8 mouse cellular contexts compared by ENCODE assay signal in genomic region chr19:7557328-7557822, GRCm38 (mm10). TPM values are rescaled to one million over a fixed set of nuclear protein-coding genes. Genes with fewer than 3 reads are reported as not detected.
A peak's percentile ranks its signal among the peaks of the same experiment; 100 is the strongest.
DNase-seq lines count a peak whose midpoint lies in the region; ATAC-seq and TF ChIP-seq lines count a peak whose summit lies in the region.

Gene Pla2g16 (plus strand): TSS chr19:7557459.

- H3K27ac ChIP-seq in embryonic facial prominence, embryonic 12.5 days, result no peak within 1 kb of the TSS
- H3K27ac ChIP-seq in heart, adult 2 months, result peak within 1 kb of the TSS; percentile 93
- 0 out of 2 replicates have a peak within 1 kb of the TSS, but pooled peaks have one; percentile 18 for H3K27ac ChIP-seq in kidney, adult 2 months (ENCODE audit: insufficient read depth, low read depth, low read length)
- H3K27ac ChIP-seq in midbrain, postnatal 0 days (ENCODE audit: low read depth, low read length), result no peak within 1 kb of the TSS

- peaks cover 20% of the 10 kb centered on the region; the same call in 1 of the 2 replicates for H3K4me1 ChIP-seq in embryonic facial prominence, embryonic 12.5 days
- H3K4me1 ChIP-seq in heart, adult 2 months (ENCODE audit: control insufficient read depth, insufficient read depth, low read length), result peaks cover 4% of the 10 kb centered on the region
- peaks cover 4% of the 10 kb centered on the region; the same call in 1 of the 2 replicates for H3K4me1 ChIP-seq in kidney, adult 2 months (ENCODE audit: control insufficient read depth, insufficient read depth, low read length)
- no peaks in the 10 kb centered on the region for H3K4me1 ChIP-seq in midbrain, postnatal 0 days (ENCODE audit: insufficient read depth, low read length)

- under 1% methylated on average over 27 of the region's 27 CpGs for WGBS in embryonic facial prominence, embryonic 12.5 days
- WGBS in heart, adult 2 months, result 1% methylated on average over 27 of the region's 27 CpGs
- 0% methylated on average over 27 of the region's 27 CpGs for WGBS in kidney, adult 2 months
- under 1% methylated on average over 27 of the region's 27 CpGs for WGBS in midbrain, postnatal 0 days

- TF ChIP-seq POLR2A in heart, adult 2 months (IDR thresholded peaks at IDR 0.05; ENCODE audit: insufficient read depth, low read depth, low read length), result peak; percentile 91
- TF ChIP-seq POLR2A in kidney, adult 2 months (IDR thresholded peaks at IDR 0.05; ENCODE audit: low read depth, low read length), result peak; percentile 61

- intact Hi-C loops in heart, adult 2 months (cut with DNase I), result loop anchor here (1.0 to 2.0 kb wide), 2 partner anchors 26 to 37 kb away; no protein-coding TSS in a partner anchor

- H3K36me3 ChIP-seq in embryonic facial prominence, embryonic 12.5 days, result no peaks in the 10 kb centered on the region
- peaks cover 4% of the 10 kb centered on the region; the same call in 1 of the 2 replicates for H3K36me3 ChIP-seq in heart, adult 2 months (ENCODE audit: control insufficient read depth, insufficient read depth, low read length)
- H3K36me3 ChIP-seq in kidney, adult 2 months (ENCODE audit: control insufficient read depth, insufficient read depth, low read length), result no peaks in the 10 kb centered on the region
- no peaks in the 10 kb centered on the region for H3K36me3 ChIP-seq in midbrain, postnatal 0 days (ENCODE audit: insufficient read depth, low read length)
- no peaks in the 10 kb centered on the region for H3K36me3 ChIP-seq in splenic B cell, adult 2 months (ENCODE audit: control insufficient read depth, insufficient read depth, low read length, poor library complexity, severe bottlenecking)

- no peaks in the 10 kb centered on the region for H3K9me3 ChIP-seq in embryonic facial prominence, embryonic 12.5 days
- H3K9me3 ChIP-seq in midbrain, postnatal 0 days (ENCODE audit: low read length), result no peaks in the 10 kb centered on the region

- H3K27me3 ChIP-seq in embryonic facial prominence, embryonic 12.5 days, result no peaks in the 10 kb centered on the region
- no peaks in the 10 kb centered on the region for H3K27me3 ChIP-seq in heart, adult 2 months (ENCODE audit: control insufficient read depth, insufficient read depth, low read length)
- H3K27me3 ChIP-seq in kidney, adult 2 months (replicated peaks; ENCODE audit: control insufficient read depth, insufficient read depth, low read length), result no peaks in the 10 kb centered on the region; the same call in 1 of the 2 replicates
- no peaks in the 10 kb centered on the region for H3K27me3 ChIP-seq in midbrain, postnatal 0 days (ENCODE audit: insufficient read depth, low read length)
- H3K27me3 ChIP-seq in splenic B cell, adult 2 months (ENCODE audit: control insufficient read depth, insufficient read depth, low read length, poor library complexity, severe bottlenecking), result no peaks in the 10 kb centered on the region

- peak; percentile 54 for TF ChIP-seq CTCF in heart, adult 2 months (IDR thresholded peaks at IDR 0.05)
- TF ChIP-seq CTCF in kidney, adult 2 months (conservative IDR thresholded peaks at IDR 0.05; ENCODE audit: insufficient read depth, insufficient read length, low read depth, low read length), result 0 out of 2 replicates have a peak, but pooled peaks have one; percentile 6
- peak; percentile 35; the same call in 1 of the 2 replicates for TF ChIP-seq CTCF in midbrain, postnatal 0 days (IDR thresholded peaks at IDR 0.05)

- H3K79me2 ChIP-seq in heart, adult 2 months (replicated peaks; ENCODE audit: control insufficient read depth, insufficient read depth, low read length), result no peaks in the 10 kb centered on the region

- peak; percentile 57 for ATAC-seq in embryonic facial prominence, embryonic 12.5 days (ENCODE audit: insufficient number of reproducible peaks, insufficient read depth, low FRiP score, low TSS enrichment)
- peak; percentile 38; the same call in 1 of the 2 replicates for ATAC-seq in midbrain, postnatal 0 days (ENCODE audit: low FRiP score)

- peak; percentile 72 for DNase-seq in layer of hippocampus, adult 11-12 months (ENCODE audit: low spot score)
- no peak for DNase-seq in layer of hippocampus, adult 9-10 months (ENCODE audit: low spot score)
- peak; percentile 83 to 87 for DNase-seq in heart, adult 2 months
- peak; percentile 89 for DNase-seq in kidney, adult 2 months
- DNase-seq in liver, result peak; percentile 88
- peak; percentile 68 for DNase-seq in midbrain, postnatal 0 days (ENCODE audit: low spot score)
- peak; percentile 56 for DNase-seq in splenic B cell, adult 2 months (ENCODE audit: low read depth, low spot score)

- peak; percentile 74 for TF ChIP-seq EP300 in heart, adult 2 months (IDR thresholded peaks at IDR 0.05; ENCODE audit: insufficient read depth, low read depth, low read length)

- peak within 1 kb of the TSS; percentile 75 for H3K4me2 ChIP-seq in embryonic facial prominence, embryonic 12.5 days (replicated peaks)
- H3K4me2 ChIP-seq in midbrain, postnatal 0 days (ENCODE audit: low read depth, low read length, poor library complexity, severe bottlenecking), result peak within 1 kb of the TSS; percentile 75

- H3K4me3 ChIP-seq in embryonic facial prominence, embryonic 12.5 days, result peak within 1 kb of the TSS; percentile 44
- peak within 1 kb of the TSS; percentile 78 for H3K4me3 ChIP-seq in heart, adult 2 months
- peak within 1 kb of the TSS; percentile 58 for H3K4me3 ChIP-seq in kidney, adult 2 months (ENCODE audit: insufficient read depth, low read depth, low read length)
- H3K4me3 ChIP-seq in midbrain, postnatal 0 days (ENCODE audit: low read depth, low read length), result peak within 1 kb of the TSS; percentile 41

- H3K9ac ChIP-seq in embryonic facial prominence, embryonic 12.5 days, result peak within 1 kb of the TSS; percentile 25; the same call in 1 of the 2 replicates
- peak within 1 kb of the TSS; percentile 78 for H3K9ac ChIP-seq in heart, adult 2 months (ENCODE audit: low read depth, low read length)
- H3K9ac ChIP-seq in midbrain, postnatal 0 days (replicated peaks; ENCODE audit: low read length, poor library complexity, severe bottlenecking), result no peak within 1 kb of the TSS

RNA-seq across cellular contexts. Expression of gene Pla2g16, which starts in this region (rescaled TPM):
- polyA plus RNA-seq in embryonic facial prominence, embryonic 12.5 days (2016; fragmentation: Nextera tagmentation; extraction: Ambion mirVana), result 7.2 and 7.4 TPM in 2 replicates
- 100 to 1,000 TPM; 104 to 134 TPM for total RNA-seq in heart, adult 2 months (2021)
- 75.6 and 108 TPM in 2 replicates for polyA plus RNA-seq in heart, adult 2 months (2012; rRNA removed)
- 24.3 and 24.9 TPM in 2 replicates for polyA plus RNA-seq in kidney, adult 2 months (2012; rRNA removed)
- total RNA-seq in midbrain, postnatal 0 days (2014; rRNA removed), result 4.0 and 4.8 TPM in 2 replicates
- 5.5 and 6.6 TPM in 2 replicates for polyA plus RNA-seq in midbrain, postnatal 0 days (2015; fragmentation: Nextera tagmentation; extraction: Ambion mirVana)

Comparison
In these comparisons a context has a peak if more than half of its experiments do, and no peak if none do; other contexts are left out.
1. RNA of gene Pla2g16 (total RNA-seq): 104 to 134 TPM in heart, adult 2 months; 4.0 to 4.8 TPM in midbrain, postnatal 0 days; every median in the first group is over 10 times any median in the second.
2. H3K27ac ChIP-seq: peak in heart, adult 2 months (single experiment) and kidney, adult 2 months (single experiment); none in embryonic facial prominence, embryonic 12.5 days (single experiment) and midbrain, postnatal 0 days (single experiment).
3. Peak in every context shown above with its lines, with median percentiles within 50 percentile points of each other: H3K4me3 ChIP-seq and CTCF ChIP-seq.